Mouse (Mus musculus): Measurements from ENCODE around the gene Neu2. TPM values are rescaled to one million over a fixed set of nuclear protein-coding genes. Genes with fewer than 3 reads are reported as not detected.

Neu2 gene
- polyA plus RNA-seq, 1 experiment: not detected

DNA sequence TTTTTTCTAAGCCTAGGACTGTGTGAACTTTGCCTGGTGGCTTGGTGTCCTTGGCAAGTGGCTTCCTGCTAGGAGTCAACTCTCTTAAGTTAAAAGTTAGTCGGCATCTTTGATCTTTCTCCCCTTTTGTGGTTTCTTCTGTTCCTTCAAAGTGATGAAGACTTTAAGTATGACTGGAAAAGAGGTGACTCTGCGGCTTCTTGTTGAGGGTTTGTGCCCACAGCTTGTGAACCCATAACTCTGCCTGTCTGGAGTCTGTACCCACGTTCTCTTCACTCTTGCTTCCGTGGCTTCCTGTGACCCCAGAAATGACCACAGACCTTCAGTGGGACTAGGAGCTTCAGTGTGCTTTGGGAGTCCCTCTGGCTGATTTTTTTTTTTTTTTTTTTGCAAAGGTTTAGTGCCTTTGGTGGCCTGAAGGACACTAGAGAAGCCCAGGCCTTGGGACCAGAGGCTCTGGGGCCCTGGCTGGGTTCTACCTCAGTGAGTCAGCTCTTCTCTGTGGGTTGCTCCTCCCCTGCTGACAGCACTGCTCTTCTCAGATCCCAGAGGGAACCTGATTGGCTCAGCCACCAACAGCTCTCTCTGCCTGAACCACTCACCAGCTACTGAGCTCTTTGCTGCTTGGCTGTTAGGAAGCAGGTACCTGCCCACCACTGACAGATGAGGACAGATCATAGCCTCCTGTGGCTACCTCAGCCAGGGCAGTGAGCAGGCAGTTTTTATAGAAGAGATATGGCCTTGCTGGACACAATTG, 127.6 kb downstream of the Neu2 start:
- WGBS: 7% methylated on average over 4 of the region's 4 CpGs
- Histone ChIP-seq H3K4me3 (replicated peaks; ENCODE audit: control insufficient read depth, low read depth, low read length) (no peak overlapping the region), H3K27ac (ENCODE audit: control insufficient read depth, insufficient read depth, low read depth, low read length, poor library complexity) (peak overlapping the region; percentile 69), H3K4me1 (ENCODE audit: control insufficient read depth, insufficient read depth, low read length) (peaks cover 30% of the 10 kb centered on the region)
- TF ChIP-seq CTCF (IDR thresholded peaks at IDR 0.05; ENCODE audit: control insufficient read depth, insufficient read depth, low read length): no peak
- TF ChIP-seq POLR2A (IDR thresholded peaks at IDR 0.05; ENCODE audit: borderline replicate concordance, control insufficient read depth, low read depth, low read length): no peak

- peaks cover 28% of the 10 kb centered on the region for H3K4me1 ChIP-seq (ENCODE audit: control insufficient read depth, insufficient read depth, low read length)
- 8% methylated on average over 4 of the region's 4 CpGs for WGBS
- H3K27ac ChIP-seq (ENCODE audit: control insufficient read depth, insufficient read depth, low read depth, low read length, poor library complexity): peak overlapping the region; percentile 71
- H3K4me3 ChIP-seq (replicated peaks; ENCODE audit: control insufficient read depth, low read depth, low read length): no peak overlapping the region
- TF ChIP-seq POLR2A (IDR thresholded peaks at IDR 0.05; ENCODE audit: borderline replicate concordance, control insufficient read depth, low read depth, low read length) (no peak), CTCF (IDR thresholded peaks at IDR 0.05; ENCODE audit: control insufficient read depth, insufficient read depth, low read length) (no peak)
These were observed 128.3 kb downstream of the Neu2 start for GRCm38 (mm10) chr1:87637878-87638600.

GRCm38 (mm10) chr1:87639724-87640123, 130.0 kb downstream of the Neu2 start:
- TF ChIP-seq POLR2A (IDR thresholded peaks at IDR 0.05; ENCODE audit: borderline replicate concordance, control insufficient read depth, low read depth, low read length): no peak
- no peak for TF ChIP-seq CTCF (IDR thresholded peaks at IDR 0.05; ENCODE audit: control insufficient read depth, insufficient read depth, low read length)
- no peak overlapping the region for H3K4me3 ChIP-seq (replicated peaks; ENCODE audit: control insufficient read depth, low read depth, low read length)
- peaks cover 28% of the 10 kb centered on the region for H3K4me1 ChIP-seq (ENCODE audit: control insufficient read depth, insufficient read depth, low read length)

GRCm38 (mm10) chr1:87640165-87640661, 130.5 kb downstream of the Neu2 start:
- TF ChIP-seq CTCF (IDR thresholded peaks at IDR 0.05; ENCODE audit: control insufficient read depth, insufficient read depth, low read length) (no peak), POLR2A (IDR thresholded peaks at IDR 0.05; ENCODE audit: borderline replicate concordance, control insufficient read depth, low read depth, low read length) (no peak)
- Histone ChIP-seq H3K27ac (ENCODE audit: control insufficient read depth, insufficient read depth, low read depth, low read length, poor library complexity) (peak overlapping the region; percentile 54), H3K4me1 (ENCODE audit: control insufficient read depth, insufficient read depth, low read length) (peaks cover 26% of the 10 kb centered on the region), H3K4me3 (replicated peaks; ENCODE audit: control insufficient read depth, low read depth, low read length) (no peak overlapping the region)
- WGBS: 6% methylated on average over 17 of the region's 17 CpGs

More at GRCm38 (mm10) chr1:87639724-87640123, 130.0 kb downstream of the Neu2 start:
- WGBS: 36% methylated on average over 8 of the region's 8 CpGs
- H3K27ac ChIP-seq (ENCODE audit: control insufficient read depth, insufficient read depth, low read depth, low read length, poor library complexity): peak overlapping the region; percentile 54

DNA sequence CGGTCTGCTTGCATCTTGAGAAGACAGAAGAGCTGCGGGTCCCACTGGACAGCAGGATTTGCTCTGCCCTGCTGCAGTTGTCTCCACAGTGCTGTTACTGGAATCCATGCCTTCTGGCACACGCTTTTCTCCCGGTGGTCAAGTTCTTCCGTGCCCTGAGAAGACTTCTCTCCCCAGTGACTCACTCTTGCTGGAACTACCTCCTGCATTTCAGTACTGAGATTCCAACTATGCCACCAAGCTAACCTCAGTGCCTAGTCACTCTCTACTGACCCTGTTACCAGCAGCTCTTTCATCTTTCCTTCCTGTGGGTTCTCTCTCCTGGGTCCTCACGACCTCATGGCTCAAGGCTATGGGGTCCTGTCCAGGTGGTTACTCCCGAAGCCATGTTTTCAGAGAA, 133.3 kb downstream of the Neu2 start:
- no peak for TF ChIP-seq CTCF (IDR thresholded peaks at IDR 0.05; ENCODE audit: control insufficient read depth, insufficient read depth, low read length)
- no peak for TF ChIP-seq POLR2A (IDR thresholded peaks at IDR 0.05; ENCODE audit: borderline replicate concordance, control insufficient read depth, low read depth, low read length)
- H3K27ac ChIP-seq (ENCODE audit: control insufficient read depth, insufficient read depth, low read depth, low read length, poor library complexity): no peak overlapping the region
- 74% methylated on average over 7 of the region's 7 CpGs for WGBS
- no peak overlapping the region for H3K4me3 ChIP-seq (replicated peaks; ENCODE audit: control insufficient read depth, low read depth, low read length)
- peaks cover 16% of the 10 kb centered on the region for H3K4me1 ChIP-seq (ENCODE audit: control insufficient read depth, insufficient read depth, low read length)

GRCm38 (mm10) chr1:87645041-87645440, 135.4 kb downstream of the Neu2 start:
- H3K4me3 ChIP-seq (replicated peaks; ENCODE audit: control insufficient read depth, low read depth, low read length): no peak overlapping the region
- no peak for TF ChIP-seq POLR2A (IDR thresholded peaks at IDR 0.05; ENCODE audit: borderline replicate concordance, control insufficient read depth, low read depth, low read length)
- TF ChIP-seq CTCF (IDR thresholded peaks at IDR 0.05; ENCODE audit: control insufficient read depth, insufficient read depth, low read length): no peak
- H3K4me1 ChIP-seq (ENCODE audit: control insufficient read depth, insufficient read depth, low read length): peaks cover 10% of the 10 kb centered on the region
- WGBS: 62% methylated on average over 7 of the region's 7 CpGs
- H3K27ac ChIP-seq (ENCODE audit: control insufficient read depth, insufficient read depth, low read depth, low read length, poor library complexity): no peak overlapping the region

- Histone ChIP-seq H3K27ac (ENCODE audit: control insufficient read depth, insufficient read depth, low read depth, low read length, poor library complexity) (no peak overlapping the region), H3K4me1 (ENCODE audit: control insufficient read depth, insufficient read depth, low read length) (peaks cover 11% of the 10 kb centered on the region), H3K4me3 (replicated peaks; ENCODE audit: control insufficient read depth, low read depth, low read length) (no peak overlapping the region)
- TF ChIP-seq CTCF (IDR thresholded peaks at IDR 0.05; ENCODE audit: control insufficient read depth, insufficient read depth, low read length): no peak
- no peak for TF ChIP-seq POLR2A (IDR thresholded peaks at IDR 0.05; ENCODE audit: borderline replicate concordance, control insufficient read depth, low read depth, low read length)
- 9% methylated on average over 6 of the region's 6 CpGs for WGBS
These were observed 136.1 kb downstream of the Neu2 start for GRCm38 (mm10) chr1:87645748-87646147.

Other genes with a start within 250 kb of the Neu2 start
- gene Efhd1, start 245.5 kb upstream of the Neu2 start, polyA plus RNA-seq (2011; ENCODE audit: insufficient read depth, insufficient read length, low replicate concordance, missing spikeins): not detected in 2 replicates
- gene Gigyf2, start 182.9 kb upstream of the Neu2 start, polyA plus RNA-seq (2011; ENCODE audit: insufficient read depth, insufficient read length, low replicate concordance, missing spikeins): 39.0 and 95.1 TPM in 2 replicates
- gene Kcnj13, start 115.2 kb upstream of the Neu2 start, polyA plus RNA-seq (2011; ENCODE audit: insufficient read depth, insufficient read length, low replicate concordance, missing spikeins): not detected in 2 replicates
- not detected in 2 replicates for gene Snorc, start 39.6 kb upstream of the Neu2 start, polyA plus RNA-seq (2011; ENCODE audit: insufficient read depth, insufficient read length, low replicate concordance, missing spikeins)
- not detected in 2 replicates for gene Ngef, start 64.0 kb downstream of the Neu2 start, polyA plus RNA-seq (2011; ENCODE audit: insufficient read depth, insufficient read length, low replicate concordance, missing spikeins)
- 47.2 and 80.4 TPM in 2 replicates for gene Inpp5d, start 110.4 kb downstream of the Neu2 start, polyA plus RNA-seq (2011; ENCODE audit: insufficient read depth, insufficient read length, low replicate concordance, missing spikeins)
- 17.4 and 36.9 TPM in 2 replicates for gene Atg16l1, start 246.0 kb downstream of the Neu2 start, polyA plus RNA-seq (2011; ENCODE audit: insufficient read depth, insufficient read length, low replicate concordance, missing spikeins)